Mouse (Mus musculus): ENCODE measurements at regions not wholly inside any gene's neighbourhood (a gene's known extent, or its start where the extent isn't known, plus 50 kb on each side); places are given as distances from the start of the nearest gene placed in this dataset.

DNA sequence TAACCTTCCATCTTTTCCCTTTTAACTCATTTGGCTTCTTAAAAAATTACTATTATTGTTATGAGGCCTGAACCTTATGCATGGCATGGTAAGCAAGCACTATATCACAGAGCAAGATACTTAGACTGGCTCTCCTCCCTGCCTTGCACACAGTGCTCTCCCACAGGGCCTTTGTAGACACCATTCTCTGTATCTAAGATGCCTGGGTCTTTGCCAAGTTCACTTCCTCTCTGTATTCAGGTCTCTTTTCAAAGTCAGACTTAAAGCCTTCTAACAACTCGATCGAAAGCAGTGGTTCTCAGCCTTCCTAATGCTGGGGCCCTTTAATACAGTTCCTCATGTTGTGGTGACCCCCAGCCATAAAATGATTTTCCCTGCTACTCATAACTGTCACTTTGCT is 65.9 kb downstream of the Kcnrg start:
- no peak for TF ChIP-seq CTCF (conservative IDR thresholded peaks at IDR 0.05; ENCODE audit: low read length)
- no peak for TF ChIP-seq NANOG (IDR thresholded peaks at IDR 0.05; ENCODE audit: borderline replicate concordance, low read length)
- no peak for TF ChIP-seq POU5F1 (IDR thresholded peaks at IDR 0.05; ENCODE audit: borderline replicate concordance, low read length)
